Mouse (Mus musculus) ES-Bruce4 (cell line): Measurements from ENCODE around the gene H2-Eb2.

ENCODE experiments used
- CTCF ChIP-seq: IDR thresholded peaks from one replicate; pipeline ENCODE4 v1.8.1; 2011; ENCODE audit warnings: low read depth, low read length
- EP300 ChIP-seq: IDR thresholded peaks from 2 replicates; pipeline ENCODE4 v1.6.1; 2011; ENCODE audit warnings: low read depth, low read length; ENCODE audit not compliant: insufficient read depth

DNA sequence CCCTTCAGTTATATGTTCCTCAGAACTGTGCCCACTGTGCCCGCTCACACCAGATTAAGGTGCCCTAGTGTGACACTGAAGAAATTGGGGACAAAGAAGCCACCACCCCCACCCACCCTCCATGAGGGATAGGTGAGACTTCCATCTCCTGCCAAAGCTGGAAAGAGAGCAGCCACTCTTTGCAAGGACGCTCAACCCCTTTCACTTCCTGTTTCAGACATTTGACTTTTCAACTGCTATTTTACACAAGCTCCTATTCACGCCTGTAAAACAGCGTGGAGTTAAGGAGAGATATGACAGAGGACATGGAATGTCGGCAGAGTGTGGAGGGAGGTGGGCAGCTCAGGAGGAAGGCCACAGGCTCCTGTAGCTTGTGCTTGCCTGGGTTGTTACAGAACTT lies 39.0 kb upstream of the H2-Eb2 start:
- TF ChIP-seq CTCF (no peak), EP300 (no peak)
